14 mouse cellular contexts compared by ENCODE assay signal in genomic region chr10:68179741-68180140, GRCm38 (mm10).
DNase-seq lines count a peak whose midpoint lies in the region; ATAC-seq and TF ChIP-seq lines count a peak whose summit lies in the region.
"Had no signal": no experiment of that assay in that cellular context is flagged by ENCODE, and none has a peak within 500 bp of the region (broad histone marks: within the 10 kb centered on the region; RNA-seq: fewer than 3 reads in every experiment).

No protein-coding gene starts in this region.

- no peak for ATAC-seq in kidney, embryonic 15.5 days (replicated peaks; ENCODE audit: low FRiP score)
- no peak for ATAC-seq in inflammation-experienced regulatory T-cells, adult 6 months
- ATAC-seq: CD4-positive, CD25-positive, alpha-beta regulatory T cell, adult 4 months; forebrain, postnatal 0 days had no signal

- intact Hi-C loops in heart, postnatal 10 days (cut with DNase I) = no loop called here

- peak; percentile 78 for DNase-seq in heart, adult 11 months
- DNase-seq in heart, postnatal 10 days = no peak
- no peak for DNase-seq in kidney, adult 9 months
- no peak for DNase-seq in ES-E14 (ENCODE audit: low read depth, low spot score)
- DNase-seq in limb, embryonic 10.5 days (ENCODE audit: low spot score) = no peak
- no peak for DNase-seq in thymus, postnatal 25 days
- DNase-seq: cerebellum, adult 2 months; forebrain, postnatal 0 days; layer of hippocampus, postnatal 36 days had no signal

- H3K4me2 ChIP-seq in kidney, embryonic 15.5 days = no peak overlapping the region
- H3K4me2 ChIP-seq: neural tube, embryonic 13.5 days had no signal

- in situ Hi-C loops in ES-E14 (cut with MboI; ENCODE audit: low sequenced_read_pairs in 2 of 2, unreplicated experiment in 2 of 2) = loop anchor here in 1 of 2 experiments (10.0 kb wide), 1 partner anchor 105 kb away; no protein-coding TSS in a partner anchor

- H3K36me3 ChIP-seq in kidney, embryonic 15.5 days = peaks cover 25% of the 10 kb centered on the region
- H3K36me3 ChIP-seq in ES-E14 (ENCODE audit: control insufficient read depth, insufficient read depth, low read length, poor library complexity, severe bottlenecking) = no peaks in the 10 kb centered on the region
- peaks cover 35% of the 10 kb centered on the region for H3K36me3 ChIP-seq in limb, embryonic 10.5 days
- H3K36me3 ChIP-seq: midbrain, embryonic 10.5 days; neural tube, embryonic 13.5 days had no signal

- H3K4me1 ChIP-seq in kidney, embryonic 15.5 days = peaks cover 9% of the 10 kb centered on the region
- peaks cover 0 to 3% of the 10 kb centered on the region in 2 experiments; a peak in 1 of 4 replicates for H3K4me1 ChIP-seq in ES-E14 (ENCODE audit: control insufficient read depth in 2 of 2, insufficient read depth in 2 of 2, low read length in 2 of 2, poor library complexity in 1 of 2)
- H3K4me1 ChIP-seq in limb, embryonic 10.5 days = peaks cover 44% of the 10 kb centered on the region
- H3K4me1 ChIP-seq: midbrain, embryonic 10.5 days had no signal

- WGBS in kidney, embryonic 15.5 days = 36% methylated on average over 5 of the region's 5 CpGs
- 68% methylated on average over 5 of the region's 5 CpGs for WGBS in limb, embryonic 10.5 days

- no peaks in the 10 kb centered on the region for H3K27me3 ChIP-seq in kidney, embryonic 15.5 days
- H3K27me3 ChIP-seq in limb, embryonic 10.5 days (ENCODE audit: low read depth, poor library complexity, severe bottlenecking) = no peaks in the 10 kb centered on the region
- H3K27me3 ChIP-seq: neural tube, embryonic 13.5 days had no signal

- H3K4me3 ChIP-seq in kidney, embryonic 15.5 days (replicated peaks) = no peak overlapping the region
- H3K4me3 ChIP-seq in ES-E14 (ENCODE audit: insufficient read depth in 1 of 2, low read depth in 1 of 2, low read length in 2 of 2, poor library complexity in 1 of 2, severe bottlenecking in 1 of 2) = 0 out of 4 replicates have a peak overlapping the region, but pooled peaks of 1 of the 2 experiments have one; percentile 5
- H3K4me3 ChIP-seq in limb, embryonic 10.5 days = no peak overlapping the region
- H3K4me3 ChIP-seq: midbrain, embryonic 10.5 days; neural tube, embryonic 13.5 days had no signal

- no peak overlapping the region for H3K9ac ChIP-seq in kidney, embryonic 15.5 days
- H3K9ac ChIP-seq in ES-E14 (ENCODE audit: insufficient read depth, low read depth, low read length, poor library complexity, severe bottlenecking) = peak overlapping the region; percentile 36; the same call in 1 of the 2 replicates
- H3K9ac ChIP-seq: forebrain, postnatal 0 days; neural tube, embryonic 13.5 days had no signal

- H3K27ac ChIP-seq in kidney, embryonic 15.5 days = peak overlapping the region; percentile 59; the same call in 1 of the 2 replicates
- peak overlapping the region; percentile 82 for H3K27ac ChIP-seq in ES-E14 (ENCODE audit: insufficient read depth, low read depth, low read length, poor library complexity, severe bottlenecking)
- peak overlapping the region; percentile 12; the same call in 1 of the 2 replicates for H3K27ac ChIP-seq in limb, embryonic 10.5 days
- H3K27ac ChIP-seq: midbrain, embryonic 10.5 days; neural tube, embryonic 13.5 days had no signal

- H3K9me3 ChIP-seq in kidney, embryonic 15.5 days (replicated peaks) = no peaks in the 10 kb centered on the region
- no peaks in the 10 kb centered on the region for H3K9me3 ChIP-seq in ES-E14 (ENCODE audit: control insufficient read depth, insufficient read depth, low read depth, low read length)
- no peaks in the 10 kb centered on the region for H3K9me3 ChIP-seq in limb, embryonic 10.5 days (replicated peaks)
- H3K9me3 ChIP-seq: midbrain, embryonic 10.5 days; neural tube, embryonic 13.5 days had no signal

TF ChIP-seq in ES-E14, 5 proteins besides CTCF, POLR2A, EP300 and RAD21:
- no peak for TF ChIP-seq ZC3H11A (IDR thresholded peaks at IDR 0.05; ENCODE audit: borderline replicate concordance, low read depth, low read length)
- 0 out of 2 replicates have a peak, but pooled peaks have one; percentile 2 for TF ChIP-seq CHD2 (IDR thresholded peaks at IDR 0.05; ENCODE audit: low read depth, low read length)
- no peak for TF ChIP-seq ZNF384 (IDR thresholded peaks at IDR 0.05; ENCODE audit: low read depth, low read length)

Comparison
In these comparisons a context has a peak if more than half of its experiments do, and no peak if none do; other contexts are left out.
1. H3K27ac ChIP-seq: peak in every context shown above with its lines; median percentile 82 in ES-E14; 59 in kidney, embryonic 15.5 days; 12 in limb, embryonic 10.5 days.